Comparison of ENCODE assay signal across 18 mouse cellular contexts in genomic region chr4:76750709-76751108, GRCm38 (mm10).
DNase-seq lines count a peak whose midpoint lies in the region; ATAC-seq and TF ChIP-seq lines count a peak whose summit lies in the region.
"Had no signal": no experiment of that assay in that cellular context is flagged by ENCODE, and none has a peak within 500 bp of the region (broad histone marks: within the 10 kb centered on the region; RNA-seq: fewer than 3 reads in every experiment).

No protein-coding gene starts in this region.

- H3K4me3 ChIP-seq in forebrain, embryonic 12.5 days (replicated peaks), result no peak overlapping the region
- H3K4me3 ChIP-seq in forebrain, embryonic 11.5 days (ENCODE audit: low read depth, low read length), result no peak overlapping the region
- H3K4me3 ChIP-seq in liver, adult 2 months (ENCODE audit: insufficient read depth, low read depth, low read length), result no peak overlapping the region
- H3K4me3 ChIP-seq in liver, embryonic 12.5 days, result no peak overlapping the region
- H3K4me3 ChIP-seq in forebrain, embryonic 16.5 days (replicated peaks; ENCODE audit: low read length), result no peak overlapping the region
- H3K4me3 ChIP-seq in heart, embryonic 10.5 days, result no peak overlapping the region
- H3K4me3 ChIP-seq: heart, adult 2 months; limb, embryonic 10.5 days; liver, embryonic 13.5 days had no signal

- peak; percentile 64; the same call in 1 of the 2 replicates for ATAC-seq in forebrain, embryonic 12.5 days (ENCODE audit: low FRiP score)
- no peak for ATAC-seq in forebrain, embryonic 11.5 days (replicated peaks; ENCODE audit: low FRiP score)
- ATAC-seq in liver, embryonic 12.5 days, result no peak
- ATAC-seq in forebrain, embryonic 16.5 days, result peak; percentile 72
- ATAC-seq: lung, postnatal 0 days had no signal

- H3K4me2 ChIP-seq in forebrain, embryonic 12.5 days, result no peak overlapping the region
- no peak overlapping the region for H3K4me2 ChIP-seq in forebrain, embryonic 11.5 days (ENCODE audit: low read depth, low read length, severe bottlenecking)
- H3K4me2 ChIP-seq in liver, embryonic 12.5 days, result no peak overlapping the region
- no peak overlapping the region for H3K4me2 ChIP-seq in forebrain, embryonic 16.5 days (ENCODE audit: low read length)
- H3K4me2 ChIP-seq: liver, embryonic 13.5 days had no signal

- H3K9ac ChIP-seq in forebrain, embryonic 12.5 days, result no peak overlapping the region
- H3K9ac ChIP-seq in forebrain, embryonic 11.5 days (ENCODE audit: low read length), result no peak overlapping the region
- no peak overlapping the region for H3K9ac ChIP-seq in liver, adult 2 months (ENCODE audit: low read depth, low read length)
- no peak overlapping the region for H3K9ac ChIP-seq in liver, embryonic 12.5 days
- no peak overlapping the region for H3K9ac ChIP-seq in forebrain, embryonic 16.5 days (replicated peaks; ENCODE audit: low read depth, low read length)
- H3K9ac ChIP-seq: liver, embryonic 13.5 days had no signal

- DNase-seq in forebrain, embryonic 11.5 days (ENCODE audit: low spot score), result no peak
- DNase-seq in liver, adult 2 months (ENCODE audit: extremely low read depth, low read depth, low spot score), result peak; percentile 57
- peak; percentile 16 for DNase-seq in Muller cell, postnatal 12 days (ENCODE audit: inconsistent ontology term)
- no peak for DNase-seq in heart, embryonic 10.5 days (ENCODE audit: low spot score)
- no peak for DNase-seq in ovary, postnatal 14 days (ENCODE audit: low spot score)
- DNase-seq: adrenal gland, postnatal 25 days; B cell, adult 2 months; cerebellum, adult 9-11 months; gastrocnemius, postnatal 14 days; heart, adult 2 months; kidney, adult 2 months; kidney, postnatal 25 days; liver, embryonic 13.5 days had no signal

- H3K36me3 ChIP-seq in forebrain, embryonic 12.5 days (replicated peaks), result no peaks in the 10 kb centered on the region
- H3K36me3 ChIP-seq in forebrain, embryonic 11.5 days (ENCODE audit: control insufficient read depth, insufficient read depth, low read length), result no peaks in the 10 kb centered on the region
- H3K36me3 ChIP-seq in liver, adult 2 months (ENCODE audit: control insufficient read depth, insufficient read depth, low read length), result no peaks in the 10 kb centered on the region
- no peaks in the 10 kb centered on the region for H3K36me3 ChIP-seq in liver, embryonic 12.5 days
- H3K36me3 ChIP-seq in forebrain, embryonic 16.5 days (ENCODE audit: control insufficient read depth, insufficient read depth), result no peaks in the 10 kb centered on the region
- no peaks in the 10 kb centered on the region for H3K36me3 ChIP-seq in heart, embryonic 10.5 days
- H3K36me3 ChIP-seq: limb, embryonic 10.5 days; liver, embryonic 13.5 days had no signal

- no peaks in the 10 kb centered on the region for H3K4me1 ChIP-seq in forebrain, embryonic 12.5 days
- H3K4me1 ChIP-seq in forebrain, embryonic 11.5 days (replicated peaks; ENCODE audit: control insufficient read depth, insufficient read depth, low read length), result no peaks in the 10 kb centered on the region
- H3K4me1 ChIP-seq in liver, adult 2 months (ENCODE audit: control insufficient read depth, insufficient read depth, low read length), result no peaks in the 10 kb centered on the region
- no peaks in the 10 kb centered on the region for H3K4me1 ChIP-seq in liver, embryonic 12.5 days
- no peaks in the 10 kb centered on the region; the same call in 1 of the 2 replicates for H3K4me1 ChIP-seq in forebrain, embryonic 16.5 days (replicated peaks; ENCODE audit: control insufficient read depth, insufficient read depth, low read length)
- H3K4me1 ChIP-seq in heart, embryonic 10.5 days, result no peaks in the 10 kb centered on the region
- H3K4me1 ChIP-seq: limb, embryonic 10.5 days; liver, embryonic 13.5 days had no signal

- no peaks in the 10 kb centered on the region for H3K27me3 ChIP-seq in forebrain, embryonic 12.5 days
- H3K27me3 ChIP-seq in forebrain, embryonic 11.5 days (ENCODE audit: control insufficient read depth, insufficient read depth, low read length), result no peaks in the 10 kb centered on the region
- H3K27me3 ChIP-seq in liver, adult 2 months (ENCODE audit: control insufficient read depth, insufficient read depth, low read length), result peaks cover 2% of the 10 kb centered on the region; the same call in 1 of the 2 replicates
- H3K27me3 ChIP-seq in liver, embryonic 12.5 days (replicated peaks), result no peaks in the 10 kb centered on the region
- H3K27me3 ChIP-seq in forebrain, embryonic 16.5 days (replicated peaks; ENCODE audit: control insufficient read depth, insufficient read depth, low read length), result no peaks in the 10 kb centered on the region
- no peaks in the 10 kb centered on the region for H3K27me3 ChIP-seq in heart, embryonic 10.5 days (ENCODE audit: insufficient read depth, poor library complexity, severe bottlenecking)
- H3K27me3 ChIP-seq: liver, embryonic 13.5 days had no signal

- no peaks in the 10 kb centered on the region for H3K9me3 ChIP-seq in forebrain, embryonic 12.5 days
- H3K9me3 ChIP-seq in forebrain, embryonic 11.5 days (ENCODE audit: control insufficient read depth, low read length), result no peaks in the 10 kb centered on the region
- H3K9me3 ChIP-seq in liver, embryonic 12.5 days (replicated peaks), result no peaks in the 10 kb centered on the region
- no peaks in the 10 kb centered on the region for H3K9me3 ChIP-seq in forebrain, embryonic 16.5 days (ENCODE audit: control insufficient read depth, low read length)
- H3K9me3 ChIP-seq in heart, embryonic 10.5 days, result no peaks in the 10 kb centered on the region
- H3K9me3 ChIP-seq: limb, embryonic 10.5 days; liver, embryonic 13.5 days had no signal

- no peaks in the 10 kb centered on the region for H3K79me2 ChIP-seq in liver, adult 2 months (ENCODE audit: control insufficient read depth, insufficient read depth, low read length)

- H3K27ac ChIP-seq in forebrain, embryonic 12.5 days, result no peak overlapping the region
- H3K27ac ChIP-seq in forebrain, embryonic 11.5 days (ENCODE audit: low read depth, low read length), result no peak overlapping the region
- H3K27ac ChIP-seq in liver, adult 2 months (replicated peaks; ENCODE audit: insufficient read depth, low read depth, low read length), result no peak overlapping the region
- H3K27ac ChIP-seq in liver, embryonic 12.5 days, result no peak overlapping the region
- H3K27ac ChIP-seq in forebrain, embryonic 16.5 days (ENCODE audit: low read length), result no peak overlapping the region
- H3K27ac ChIP-seq in heart, embryonic 10.5 days, result no peak overlapping the region
- H3K27ac ChIP-seq: heart, adult 2 months; limb, embryonic 10.5 days; liver, embryonic 13.5 days had no signal

- no peak for TF ChIP-seq CTCF in liver, adult 2 months (IDR thresholded peaks at IDR 0.05; ENCODE audit: low read depth, low read length)

- no peak for TF ChIP-seq POLR2A in liver, adult 2 months (IDR thresholded peaks at IDR 0.05; ENCODE audit: extremely low read depth, insufficient read depth, low read length)

- 50% methylated on average over 2 of the region's 2 CpGs for WGBS in forebrain, embryonic 12.5 days
- WGBS in forebrain, embryonic 11.5 days, result 77% methylated on average over 2 of the region's 2 CpGs
- 48% methylated on average over 2 of the region's 2 CpGs for WGBS in liver, adult 2 months
- WGBS in liver, embryonic 12.5 days (ENCODE audit: insufficient replicate concordance), result 60% methylated on average over 2 of the region's 2 CpGs
- 10% methylated on average over 2 of the region's 2 CpGs for WGBS in forebrain, embryonic 16.5 days
- 72% methylated on average over 2 of the region's 2 CpGs for WGBS in heart, embryonic 10.5 days

Comparison
In these comparisons a context has a peak if more than half of its experiments do, and no peak if none do; other contexts are left out.
1. ATAC-seq: peak in forebrain, embryonic 12.5 days (single experiment) and forebrain, embryonic 16.5 days (single experiment); none in forebrain, embryonic 11.5 days (single experiment) and liver, embryonic 12.5 days (single experiment).
2. DNase-seq: peak in liver, adult 2 months (single experiment) and Muller cell, postnatal 12 days (single experiment); none in forebrain, embryonic 11.5 days (single experiment), heart, embryonic 10.5 days (single experiment) and ovary, postnatal 14 days (single experiment).